Mouse (Mus musculus) WW6 (cell line): Measurements from ENCODE around the gene Gpr22.

Experiments
- DNase-seq: peaks from one replicate; pipeline ENCODE4 v3.0.0-alpha.2; 2013; ENCODE audit warnings: low read depth, low spot score

Gpr22 gene

DNA sequence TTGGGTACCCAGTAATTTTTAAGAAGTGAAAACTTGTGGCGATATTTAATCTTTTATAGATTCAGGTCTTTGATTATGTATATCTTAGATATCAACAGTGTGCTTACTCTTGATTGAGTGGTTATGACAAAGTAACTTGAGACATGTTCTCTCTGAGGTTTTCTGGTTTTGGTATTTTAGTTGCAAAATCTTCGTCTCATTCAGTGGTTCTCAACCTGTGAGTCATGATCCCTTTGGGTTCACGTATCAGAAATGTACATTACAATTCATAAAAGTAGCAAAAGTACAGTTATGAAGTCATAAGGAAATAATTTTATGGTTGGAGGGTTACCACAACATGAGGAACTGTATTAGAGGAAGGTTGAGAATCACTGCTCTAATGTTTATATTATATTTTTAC lies 27.1 kb downstream of the Gpr22 start:
- DNase-seq: no peak

DNA sequence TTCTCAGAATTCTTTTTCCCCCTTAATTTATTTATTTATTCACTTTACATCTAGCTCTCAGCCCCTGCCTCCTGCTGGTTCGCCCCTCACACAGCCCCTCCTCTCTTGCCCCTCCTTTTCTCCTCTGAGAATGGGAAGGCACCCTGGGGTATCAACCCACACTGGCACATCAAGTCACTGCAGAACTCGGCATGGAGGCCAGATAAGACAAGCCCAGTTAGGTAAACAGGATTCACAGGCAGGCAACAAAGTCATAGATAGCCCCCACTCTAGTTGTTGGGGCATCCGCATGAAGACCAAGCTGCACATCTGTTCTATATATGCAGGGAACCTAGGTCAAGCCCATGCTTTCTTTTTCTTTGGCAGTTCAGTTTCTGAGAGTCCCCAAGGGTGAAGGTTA lies 46.6 kb downstream of the Gpr22 start:
- DNase-seq: no peak

DNA sequence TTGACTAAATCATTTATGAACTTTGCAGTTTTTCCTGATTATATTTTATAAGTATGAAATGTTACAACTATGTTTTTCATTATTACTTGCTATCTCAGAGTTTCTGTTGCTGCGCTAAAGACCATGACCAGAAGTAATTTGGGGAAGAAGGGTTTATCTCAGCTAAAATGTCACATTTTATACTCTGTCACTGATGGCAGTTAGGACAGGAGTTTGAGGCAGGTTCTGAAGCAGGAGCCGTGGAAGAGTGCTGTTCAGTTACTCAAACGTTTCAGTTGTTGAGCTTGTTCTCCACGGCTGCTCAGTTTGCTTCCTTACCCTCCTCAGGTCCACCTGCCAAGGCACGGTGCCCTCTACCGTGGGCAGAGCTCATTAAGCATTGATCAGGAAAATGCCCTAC lies 47.7 kb downstream of the Gpr22 start:
- DNase-seq: no peak
